Mouse (Mus musculus): Measurements from ENCODE around the gene Nckap5.

- TF ChIP-seq POLR2A (IDR thresholded peaks at IDR 0.05; ENCODE audit: borderline replicate concordance, control insufficient read depth, low read depth, low read length): no peak
- TF ChIP-seq CTCF (IDR thresholded peaks at IDR 0.05; ENCODE audit: control insufficient read depth, insufficient read depth, low read length): no peak
Observed at GRCm38 (mm10) chr1:126626206-126626605, 204.4 kb downstream of the Nckap5 start.
